Mouse (Mus musculus): ENCODE data around the gene Fitm2.

DNA sequence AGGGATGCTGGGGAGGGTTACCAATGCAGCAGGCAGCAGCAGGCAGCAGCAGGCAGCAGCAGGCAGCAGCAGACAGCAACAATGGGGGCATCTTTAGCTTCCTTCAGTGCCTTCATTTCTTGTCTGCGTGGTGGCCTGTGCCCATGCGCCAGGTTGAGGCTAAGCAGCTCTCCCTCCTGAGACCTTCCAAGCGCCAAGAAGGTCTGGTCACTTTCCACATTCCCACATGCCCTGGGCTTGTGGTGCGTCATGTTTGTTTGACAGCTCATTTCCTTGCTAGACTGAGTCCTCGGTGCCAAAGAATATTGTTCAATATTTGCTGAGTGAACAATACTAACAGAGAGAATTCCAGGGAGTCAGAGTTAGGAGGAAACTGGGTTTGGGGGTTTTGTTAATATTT lies 21.5 kb upstream of the Fitm2 start:
- no peak for TF ChIP-seq GATA1 (IDR thresholded peaks at IDR 0.05; ENCODE audit: borderline replicate concordance, low read length)
- TF ChIP-seq FLI1 (IDR thresholded peaks at IDR 0.05; ENCODE audit: low read length): no peak
